Mouse (Mus musculus): ENCODE data around the gene Reln.

- no peak for TF ChIP-seq CTCF (IDR thresholded peaks at IDR 0.05; ENCODE audit: low read depth, low read length)
- no peak for TF ChIP-seq POLR2A (IDR thresholded peaks at IDR 0.05; ENCODE audit: insufficient read depth, low read length)
These were observed 425.2 kb downstream of the Reln start for GRCm38 (mm10) chr5:21919281-21919780.

Measured in ES-Bruce4 (cell line).